Mouse (Mus musculus): ENCODE results near the gene H60b. TPM values are rescaled to one million over a fixed set of nuclear protein-coding genes. Genes with fewer than 3 reads are reported as not detected.
"Not testable (repeated sequence)": the region's sequence is repeated elsewhere in the genome, so short reads cannot be mapped to it uniquely, and the experiment has no call there.

Gene H60b
- total and polyA plus RNA-seq, 3 experiments: not detected

GRCm38 (mm10) chr10:22201352-22201751 lies 43.0 kb downstream of the H60b start:
- H3K27ac ChIP-seq (ENCODE audit: insufficient read depth, low read depth); in situ Hi-C loops (cut with MboI; ENCODE audit: low pct_ligation_motif_present, low pct_unique_long_range_greater_than_20kb, low sequenced_read_pairs); dilution Hi-C loops (cut with MboI; ENCODE audit: extremely low pct_ligation_motif_present, extremely low pct_unique_long_range_greater_than_20kb, low sequenced_read_pairs); H3K79me2 ChIP-seq (replicated peaks; ENCODE audit: control insufficient read depth, extremely low read depth, insufficient read depth, poor library complexity, severe bottlenecking); H3K4me1 ChIP-seq (ENCODE audit: control insufficient read depth in 1 of 2, insufficient read depth in 2 of 2); H3K9me3 ChIP-seq (replicated peaks; ENCODE audit: low read length); H3K27me3 ChIP-seq (replicated peaks); H3K4me2 ChIP-seq (ENCODE audit: insufficient read depth, low read depth, poor library complexity, severe bottlenecking); H3K9ac ChIP-seq (ENCODE audit: insufficient read depth, low read depth); DNase-seq (ENCODE audit: extremely low read depth); H3K36me3 ChIP-seq (replicated peaks in 1 of 2; ENCODE audit: control insufficient read depth in 1 of 2, insufficient read depth in 1 of 2, low read length in 1 of 2); H3K4me3 ChIP-seq (replicated peaks in 1 of 3; ENCODE audit: low read depth in 2 of 3, low read length in 2 of 3, poor library complexity in 1 of 3): not testable (repeated sequence)
- TF ChIP-seq IRF4 (IDR thresholded peaks at IDR 0.05; ENCODE audit: low read depth, low read length) (peak; percentile 54), MAFK (IDR thresholded peaks at IDR 0.05; ENCODE audit: insufficient replicate concordance, low read length) (peak; percentile 51; the same call in 1 of the 2 replicates), ETS1 (conservative IDR thresholded peaks at IDR 0.05; ENCODE audit: low read depth, low read length) (peak; percentile 20; the same call in 1 of the 2 replicates)

DNA sequence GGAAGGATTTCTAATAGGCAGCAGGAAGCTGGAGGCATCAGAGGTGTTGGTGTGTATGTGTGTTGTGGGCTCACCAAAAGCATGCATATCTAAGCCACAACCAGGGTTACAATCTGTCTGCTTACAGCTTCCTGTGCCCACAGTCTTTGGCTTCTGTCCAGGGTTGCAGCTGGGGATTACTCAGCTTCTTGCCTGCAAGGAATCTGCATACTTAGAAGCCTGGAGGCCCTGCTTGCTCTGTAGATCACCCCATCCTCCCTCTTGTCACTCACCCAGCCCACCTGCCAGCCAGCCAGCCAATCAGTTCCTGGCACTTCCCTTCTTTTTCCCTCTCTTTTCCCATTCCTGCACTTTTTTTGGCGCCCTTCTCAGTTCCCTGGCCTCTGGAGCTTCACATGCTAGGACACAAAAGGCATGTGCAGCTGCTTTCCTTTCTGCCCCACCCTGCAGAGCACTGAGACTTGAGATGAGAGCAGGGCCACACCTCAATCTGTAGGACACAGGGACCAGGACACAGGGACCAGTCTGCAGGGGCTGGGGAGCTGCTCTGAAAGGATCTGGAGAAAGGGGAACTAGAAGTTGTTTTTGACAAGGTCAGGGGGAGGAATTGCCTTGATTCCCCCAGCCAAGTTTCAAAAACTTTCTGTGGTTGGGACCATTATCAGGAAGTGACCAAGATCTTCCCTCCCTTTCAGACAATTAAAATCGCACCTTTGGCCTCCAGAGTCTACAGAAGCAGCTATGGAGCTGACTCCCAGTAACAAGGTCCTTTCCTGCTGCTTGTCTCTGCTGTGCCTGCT lies 44.6 kb downstream of the H60b start:
- H3K79me2 ChIP-seq (replicated peaks; ENCODE audit: control insufficient read depth, extremely low read depth, insufficient read depth, poor library complexity, severe bottlenecking); H3K4me3 ChIP-seq (replicated peaks in 1 of 3; ENCODE audit: low read depth in 2 of 3, low read length in 2 of 3, poor library complexity in 1 of 3); H3K36me3 ChIP-seq (replicated peaks in 1 of 2; ENCODE audit: control insufficient read depth in 1 of 2, insufficient read depth in 1 of 2, low read length in 1 of 2); dilution Hi-C loops (cut with MboI; ENCODE audit: extremely low pct_ligation_motif_present, extremely low pct_unique_long_range_greater_than_20kb, low sequenced_read_pairs); H3K27me3 ChIP-seq (replicated peaks); H3K4me1 ChIP-seq (ENCODE audit: control insufficient read depth in 1 of 2, insufficient read depth in 2 of 2); H3K27ac ChIP-seq (ENCODE audit: insufficient read depth, low read depth); H3K4me2 ChIP-seq (ENCODE audit: insufficient read depth, low read depth, poor library complexity, severe bottlenecking); DNase-seq (ENCODE audit: extremely low read depth); H3K9ac ChIP-seq (ENCODE audit: insufficient read depth, low read depth); in situ Hi-C loops (cut with MboI; ENCODE audit: low pct_ligation_motif_present, low pct_unique_long_range_greater_than_20kb, low sequenced_read_pairs); H3K9me3 ChIP-seq (replicated peaks; ENCODE audit: low read length): not testable (repeated sequence)

GRCm38 (mm10) chr10:22206443-22206842 lies 48.1 kb downstream of the H60b start:
- in situ Hi-C loops (cut with MboI; ENCODE audit: low pct_ligation_motif_present, low pct_unique_long_range_greater_than_20kb, low sequenced_read_pairs); DNase-seq (ENCODE audit: extremely low read depth); dilution Hi-C loops (cut with MboI; ENCODE audit: extremely low pct_ligation_motif_present, extremely low pct_unique_long_range_greater_than_20kb, low sequenced_read_pairs); H3K36me3 ChIP-seq (replicated peaks in 1 of 2; ENCODE audit: control insufficient read depth in 1 of 2, insufficient read depth in 1 of 2, low read length in 1 of 2); H3K27me3 ChIP-seq (replicated peaks); H3K27ac ChIP-seq (ENCODE audit: insufficient read depth, low read depth); H3K79me2 ChIP-seq (replicated peaks; ENCODE audit: control insufficient read depth, extremely low read depth, insufficient read depth, poor library complexity, severe bottlenecking); H3K4me2 ChIP-seq (ENCODE audit: insufficient read depth, low read depth, poor library complexity, severe bottlenecking); H3K9ac ChIP-seq (ENCODE audit: insufficient read depth, low read depth); H3K4me1 ChIP-seq (ENCODE audit: control insufficient read depth in 1 of 2, insufficient read depth in 2 of 2); H3K9me3 ChIP-seq (replicated peaks; ENCODE audit: low read length); H3K4me3 ChIP-seq (replicated peaks in 1 of 3; ENCODE audit: low read depth in 2 of 3, low read length in 2 of 3, poor library complexity in 1 of 3): not testable (repeated sequence)

DNA sequence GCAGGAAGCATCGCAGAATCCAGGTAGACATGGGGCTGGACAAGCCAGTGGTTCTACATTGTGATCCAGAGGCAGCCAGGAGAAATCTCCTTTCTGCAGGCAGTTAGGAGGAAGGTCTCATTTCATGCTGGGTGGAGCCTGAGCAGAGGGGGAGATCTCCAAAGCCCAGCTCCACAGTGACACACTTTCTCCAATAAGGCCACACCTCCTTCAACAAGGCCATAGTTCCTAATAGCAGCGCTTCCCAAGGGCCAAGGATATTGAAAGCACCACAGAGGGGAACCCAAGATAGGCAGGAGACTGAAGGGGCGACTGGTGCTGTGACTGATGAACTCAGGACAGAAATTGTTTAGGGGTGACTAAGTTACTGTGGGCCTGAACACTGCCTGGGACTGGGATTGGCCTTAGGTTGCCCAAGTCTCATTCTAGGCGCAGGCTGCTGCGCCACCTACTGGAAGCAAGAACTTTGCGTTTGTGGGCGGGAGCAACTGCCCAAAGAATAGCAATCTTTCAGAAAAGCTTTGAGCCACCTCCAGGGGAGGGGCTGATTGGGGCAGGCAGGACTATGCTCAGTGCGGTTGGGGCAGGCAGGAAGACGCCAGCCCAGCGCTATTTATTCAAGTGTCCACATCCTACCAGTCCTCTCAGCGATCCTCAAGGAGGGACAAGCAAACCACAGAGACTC lies 53.8 kb downstream of the H60b start:
- H3K4me3 ChIP-seq (replicated peaks in 1 of 3; ENCODE audit: low read depth in 2 of 3, low read length in 2 of 3, poor library complexity in 1 of 3); in situ Hi-C loops (cut with MboI; ENCODE audit: low pct_ligation_motif_present, low pct_unique_long_range_greater_than_20kb, low sequenced_read_pairs); H3K79me2 ChIP-seq (replicated peaks; ENCODE audit: control insufficient read depth, extremely low read depth, insufficient read depth, poor library complexity, severe bottlenecking); H3K9ac ChIP-seq (ENCODE audit: insufficient read depth, low read depth); dilution Hi-C loops (cut with MboI; ENCODE audit: extremely low pct_ligation_motif_present, extremely low pct_unique_long_range_greater_than_20kb, low sequenced_read_pairs); H3K27me3 ChIP-seq (replicated peaks); H3K4me2 ChIP-seq (ENCODE audit: insufficient read depth, low read depth, poor library complexity, severe bottlenecking); H3K4me1 ChIP-seq (ENCODE audit: control insufficient read depth in 1 of 2, insufficient read depth in 2 of 2); H3K9me3 ChIP-seq (replicated peaks; ENCODE audit: low read length); H3K36me3 ChIP-seq (replicated peaks in 1 of 2; ENCODE audit: control insufficient read depth in 1 of 2, insufficient read depth in 1 of 2, low read length in 1 of 2); H3K27ac ChIP-seq (ENCODE audit: insufficient read depth, low read depth): not testable (repeated sequence)
- TF ChIP-seq RAD21 (IDR thresholded peaks at IDR 0.05; ENCODE audit: low read depth, low read length): peak; percentile 16
- peak in 1 of 2 experiments; percentile 41; a peak in 2 of 4 replicates for TF ChIP-seq CTCF (conservative IDR thresholded peaks at IDR 0.05 in 1 of 2, IDR thresholded peaks at IDR 0.05 in 1 of 2; ENCODE audit: low read depth in 2 of 2, low read length in 2 of 2)
- TF ChIP-seq SMC3 (IDR thresholded peaks at IDR 0.05; ENCODE audit: low read depth, low read length): peak; percentile 32
- DNase-seq (ENCODE audit: extremely low read depth): peak; percentile 50

- H3K4me3 ChIP-seq (replicated peaks in 1 of 3; ENCODE audit: low read depth in 2 of 3, low read length in 2 of 3, poor library complexity in 1 of 3); H3K4me2 ChIP-seq (ENCODE audit: insufficient read depth, low read depth, poor library complexity, severe bottlenecking); DNase-seq (ENCODE audit: extremely low read depth); in situ Hi-C loops (cut with MboI; ENCODE audit: low pct_ligation_motif_present, low pct_unique_long_range_greater_than_20kb, low sequenced_read_pairs); H3K27ac ChIP-seq (ENCODE audit: insufficient read depth, low read depth); dilution Hi-C loops (cut with MboI; ENCODE audit: extremely low pct_ligation_motif_present, extremely low pct_unique_long_range_greater_than_20kb, low sequenced_read_pairs); H3K79me2 ChIP-seq (replicated peaks; ENCODE audit: control insufficient read depth, extremely low read depth, insufficient read depth, poor library complexity, severe bottlenecking); H3K9ac ChIP-seq (ENCODE audit: insufficient read depth, low read depth); H3K4me1 ChIP-seq (ENCODE audit: control insufficient read depth in 1 of 2, insufficient read depth in 2 of 2); H3K27me3 ChIP-seq (replicated peaks); H3K36me3 ChIP-seq (replicated peaks in 1 of 2; ENCODE audit: control insufficient read depth in 1 of 2, insufficient read depth in 1 of 2, low read length in 1 of 2); H3K9me3 ChIP-seq (replicated peaks; ENCODE audit: low read length): not testable (repeated sequence)
Observed at GRCm38 (mm10) chr10:22223474-22224349, 65.3 kb downstream of the H60b start.
